Mouse (Mus musculus): Measurements from ENCODE around the gene CN725425. TPM values are rescaled to one million over a fixed set of nuclear protein-coding genes. Genes with fewer than 3 reads are reported as not detected.

CN725425 gene
- polyA plus RNA-seq, 1 experiment from 2014 or later = not detected

GRCm38 (mm10) chr15:91179911-91180622, 19.2 kb upstream of the CN725425 start:
- Histone ChIP-seq H3K36me3 (ENCODE audit: insufficient read depth, low read length) (no peaks in the 10 kb centered on the region), H3K27ac (ENCODE audit: low read length) (no peak overlapping the region), H3K4me2 (replicated peaks; ENCODE audit: low read depth, low read length) (no peak overlapping the region), H3K9ac (replicated peaks; ENCODE audit: low read depth) (no peak overlapping the region), H3K4me1 (ENCODE audit: insufficient read depth, low read depth, low read length) (no peaks in the 10 kb centered on the region), H3K27me3 (replicated peaks; ENCODE audit: insufficient read depth, low read length) (no peaks in the 10 kb centered on the region), H3K9me3 (ENCODE audit: low read length) (no peaks in the 10 kb centered on the region), H3K4me3 (ENCODE audit: low read depth, low read length) (no peak overlapping the region)
- ATAC-seq = no peak
- DNase-seq (ENCODE audit: low spot score) = peak; percentile 72
- TF ChIP-seq CTCF (IDR thresholded peaks at IDR 0.05) = no peak
- peak; percentile 48 for TF ChIP-seq EP300 (IDR thresholded peaks at IDR 0.05)
- WGBS = 66% methylated on average over 15 of the region's 15 CpGs

DNA sequence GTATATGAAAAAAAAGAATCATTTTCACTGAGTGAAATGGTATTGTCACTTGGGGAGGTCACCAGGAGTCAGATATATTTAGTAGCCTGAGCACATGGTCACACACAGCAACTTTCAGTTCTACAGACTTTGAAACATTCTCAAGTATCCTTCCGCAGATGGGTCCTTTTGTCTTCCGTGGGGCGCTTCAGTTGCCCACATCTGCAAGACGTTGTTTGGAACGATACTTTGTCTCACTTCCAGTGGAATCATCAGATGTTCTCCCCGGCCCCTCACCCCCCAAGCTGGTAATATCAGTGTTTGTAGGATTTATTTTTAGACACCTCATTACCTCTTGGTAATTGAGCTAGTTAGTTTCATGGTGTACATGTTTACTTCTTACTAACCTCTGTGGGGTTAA, 12.9 kb upstream of the CN725425 start:
- DNase-seq (ENCODE audit: low spot score) = no peak

DNA sequence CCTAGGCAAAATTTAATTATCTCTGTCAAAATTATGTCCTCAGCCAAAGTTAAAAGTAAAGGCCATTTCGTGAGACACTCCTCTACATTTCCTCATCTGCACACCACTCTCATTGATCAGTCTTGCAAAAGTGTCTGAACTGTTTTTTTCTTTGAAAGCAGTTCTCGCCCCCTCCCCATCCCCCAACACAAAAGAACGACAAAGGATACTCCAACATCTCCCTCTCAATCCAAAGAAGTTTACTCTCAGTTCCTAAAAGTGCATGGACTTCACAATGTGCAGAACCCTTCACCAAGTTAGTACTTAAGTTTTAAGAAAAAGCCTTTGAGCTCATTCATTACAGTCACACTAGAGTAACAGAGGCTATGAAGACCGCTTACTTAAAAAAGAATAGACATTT, 9.3 kb upstream of the CN725425 start:
- H3K4me1 ChIP-seq (ENCODE audit: insufficient read depth, low read depth, low read length) = no peaks in the 10 kb centered on the region; the same call in 1 of the 2 replicates
- no peak for ATAC-seq
- DNase-seq (ENCODE audit: low spot score) = no peak

More for the DNA sequence above, 12.9 kb upstream of the CN725425 start:
- Histone ChIP-seq H3K27ac (ENCODE audit: low read length) (no peak overlapping the region), H3K4me1 (ENCODE audit: insufficient read depth, low read depth, low read length) (no peaks in the 10 kb centered on the region; the same call in 1 of the 2 replicates), H3K9ac (replicated peaks; ENCODE audit: low read depth) (no peak overlapping the region), H3K27me3 (replicated peaks; ENCODE audit: insufficient read depth, low read length) (no peaks in the 10 kb centered on the region), H3K4me3 (ENCODE audit: low read depth, low read length) (no peak overlapping the region), H3K9me3 (ENCODE audit: low read length) (no peaks in the 10 kb centered on the region), H3K4me2 (replicated peaks; ENCODE audit: low read depth, low read length) (no peak overlapping the region), H3K36me3 (ENCODE audit: insufficient read depth, low read length) (no peaks in the 10 kb centered on the region)
- no peak for TF ChIP-seq EP300 (IDR thresholded peaks at IDR 0.05)
- TF ChIP-seq CTCF (IDR thresholded peaks at IDR 0.05) = no peak
- WGBS = 79% methylated on average over 6 of the region's 6 CpGs
- no peak for ATAC-seq

GRCm38 (mm10) chr15:91190519-91191207, 8.6 kb upstream of the CN725425 start:
- H3K36me3 ChIP-seq (ENCODE audit: insufficient read depth, low read length) = no peaks in the 10 kb centered on the region
- peak overlapping the region; percentile 59 for H3K4me2 ChIP-seq (replicated peaks; ENCODE audit: low read depth, low read length)
- no peaks in the 10 kb centered on the region for H3K9me3 ChIP-seq (ENCODE audit: low read length)
- WGBS = 46% methylated on average over 17 of the region's 17 CpGs
- no peak for DNase-seq (ENCODE audit: low spot score)
- H3K4me1 ChIP-seq (ENCODE audit: insufficient read depth, low read depth, low read length) = no peaks in the 10 kb centered on the region; the same call in 1 of the 2 replicates
- H3K27me3 ChIP-seq (replicated peaks; ENCODE audit: insufficient read depth, low read length) = no peaks in the 10 kb centered on the region
- peak overlapping the region; percentile 44 for H3K9ac ChIP-seq (replicated peaks; ENCODE audit: low read depth)
- peak overlapping the region; percentile 41 for H3K4me3 ChIP-seq (ENCODE audit: low read depth, low read length)
- ATAC-seq = no peak
- TF ChIP-seq EP300 (IDR thresholded peaks at IDR 0.05) = no peak
- no peak for TF ChIP-seq CTCF (IDR thresholded peaks at IDR 0.05)
- H3K27ac ChIP-seq (ENCODE audit: low read length) = peak overlapping the region; percentile 73

More for the DNA sequence above, 9.3 kb upstream of the CN725425 start:
- H3K9ac ChIP-seq (replicated peaks; ENCODE audit: low read depth) = no peak overlapping the region
- H3K36me3 ChIP-seq (ENCODE audit: insufficient read depth, low read length) = no peaks in the 10 kb centered on the region
- no peaks in the 10 kb centered on the region for H3K9me3 ChIP-seq (ENCODE audit: low read length)
- TF ChIP-seq EP300 (IDR thresholded peaks at IDR 0.05) = no peak
- no peak for TF ChIP-seq CTCF (IDR thresholded peaks at IDR 0.05)
- peak overlapping the region; percentile 59 for H3K4me2 ChIP-seq (replicated peaks; ENCODE audit: low read depth, low read length)
- H3K27me3 ChIP-seq (replicated peaks; ENCODE audit: insufficient read depth, low read length) = no peaks in the 10 kb centered on the region
- 35% methylated on average over 4 of the region's 4 CpGs for WGBS
- 0 out of 2 replicates have a peak overlapping the region, but pooled peaks have one; percentile 26 for H3K27ac ChIP-seq (ENCODE audit: low read length)
- peak overlapping the region; percentile 41 for H3K4me3 ChIP-seq (ENCODE audit: low read depth, low read length)

GRCm38 (mm10) chr15:91191412-91192222, 7.7 kb upstream of the CN725425 start, which contains the start of gene Abcd2:
Gene Abcd2, minus strand, starts transcription at chr15:91191799.
- ATAC-seq (peak; percentile 92), DNase-seq (ENCODE audit: low spot score) (peak; percentile 92)
- Histone ChIP-seq H3K4me3 (ENCODE audit: low read depth, low read length) (peak within 1 kb of the TSS; percentile 41), H3K27me3 (replicated peaks; ENCODE audit: insufficient read depth, low read length) (no peaks in the 10 kb centered on the region), H3K36me3 (ENCODE audit: insufficient read depth, low read length) (no peaks in the 10 kb centered on the region), H3K9me3 (ENCODE audit: low read length) (no peaks in the 10 kb centered on the region), H3K4me2 (replicated peaks; ENCODE audit: low read depth, low read length) (peak within 1 kb of the TSS; percentile 59), H3K9ac (replicated peaks; ENCODE audit: low read depth) (peak within 1 kb of the TSS; percentile 44), H3K4me1 (ENCODE audit: insufficient read depth, low read depth, low read length) (no peaks in the 10 kb centered on the region; the same call in 1 of the 2 replicates), H3K27ac (ENCODE audit: low read length) (peak within 1 kb of the TSS; percentile 73)
- TF ChIP-seq EP300 (IDR thresholded peaks at IDR 0.05) (no peak), CTCF (IDR thresholded peaks at IDR 0.05) (no peak)
- WGBS = 1% methylated on average over 22 of the region's 22 CpGs

GRCm38 (mm10) chr15:91192223-91192598, 7.1 kb upstream of the CN725425 start:
- peak; percentile 17 for TF ChIP-seq CTCF (IDR thresholded peaks at IDR 0.05)
- TF ChIP-seq EP300 (IDR thresholded peaks at IDR 0.05) = no peak
- Histone ChIP-seq H3K4me3 (ENCODE audit: low read depth, low read length) (peak overlapping the region; percentile 41), H3K9ac (replicated peaks; ENCODE audit: low read depth) (no peak overlapping the region), H3K9me3 (ENCODE audit: low read length) (no peaks in the 10 kb centered on the region), H3K4me2 (replicated peaks; ENCODE audit: low read depth, low read length) (peak overlapping the region; percentile 59), H3K27ac (ENCODE audit: low read length) (peak overlapping the region; percentile 73), H3K4me1 (ENCODE audit: insufficient read depth, low read depth, low read length) (no peaks in the 10 kb centered on the region; the same call in 1 of the 2 replicates), H3K27me3 (replicated peaks; ENCODE audit: insufficient read depth, low read length) (no peaks in the 10 kb centered on the region), H3K36me3 (ENCODE audit: insufficient read depth, low read length) (no peaks in the 10 kb centered on the region)
- ATAC-seq (peak; percentile 67), DNase-seq (ENCODE audit: low spot score) (no peak)
- 11% methylated on average over 7 of the region's 7 CpGs for WGBS
